Mouse (Mus musculus) testis, adult 2 months (tissue): ENCODE measurements around the gene Pofut1. TPM values are rescaled to one million over a fixed set of nuclear protein-coding genes. Genes with fewer than 3 reads are reported as not detected.

Experiments
- H3K27ac ChIP-seq: fragments of 200-500 bp; 2 replicates; pipeline ENCODE4 v1.5.1; 2012; ENCODE audit warnings: low read depth, low read length; ENCODE audit not compliant: control insufficient read depth, insufficient read depth
- H3K27me3 ChIP-seq: fragments of 200-500 bp; 2 replicates; pipeline ENCODE4 v1.6.1; 2012; ENCODE audit warnings: mild to moderate bottlenecking, low read length, moderate library complexity; ENCODE audit not compliant: control insufficient read depth, insufficient read depth
- H3K36me3 ChIP-seq: fragments of 200-500 bp; 2 replicates; pipeline ENCODE4 v1.6.1; 2012; ENCODE audit warnings: mild to moderate bottlenecking, low read length; ENCODE audit not compliant: control insufficient read depth, insufficient read depth
- H3K4me1 ChIP-seq: fragments of 200-500 bp; 2 replicates; pipeline ENCODE4 v1.6.1; 2012; ENCODE audit warnings: low read length; ENCODE audit not compliant: control insufficient read depth, insufficient read depth
- H3K4me3 ChIP-seq: fragments of 200-500 bp; 2 replicates; pipeline ENCODE4 v1.5.1; 2012; ENCODE audit warnings: low read depth, mild to moderate bottlenecking, low read length, moderate library complexity, mixed read lengths; ENCODE audit not compliant: control insufficient read depth
- CTCF ChIP-seq: fragments of 200-500 bp; IDR thresholded peaks from 2 replicates; pipeline ENCODE4 v1.5.1; 2012; ENCODE audit warnings: low read depth, mild to moderate bottlenecking, inconsistent platforms, low read length, moderate library complexity; ENCODE audit not compliant: control insufficient read depth, insufficient read depth, insufficient replicate concordance
- POLR2A ChIP-seq: fragments of 200-500 bp; IDR thresholded peaks from 2 replicates; pipeline ENCODE4 v1.6.1; 2012; ENCODE audit warnings: low read depth, mild to moderate bottlenecking, inconsistent platforms, low read length, moderate library complexity; ENCODE audit not compliant: control insufficient read depth
- polyA plus RNA-seq: library from polyadenylated mRNA; depleted of rRNA; stranded (reverse); fragments of >200 nt; gene quantifications from 2 replicates; pipeline ENCODE4 v1.2.3, GENCODE M21; 2012; rRNA removed

Pofut1 gene
- polyA plus RNA-seq, 1 experiment: 10.8 TPM

DNA sequence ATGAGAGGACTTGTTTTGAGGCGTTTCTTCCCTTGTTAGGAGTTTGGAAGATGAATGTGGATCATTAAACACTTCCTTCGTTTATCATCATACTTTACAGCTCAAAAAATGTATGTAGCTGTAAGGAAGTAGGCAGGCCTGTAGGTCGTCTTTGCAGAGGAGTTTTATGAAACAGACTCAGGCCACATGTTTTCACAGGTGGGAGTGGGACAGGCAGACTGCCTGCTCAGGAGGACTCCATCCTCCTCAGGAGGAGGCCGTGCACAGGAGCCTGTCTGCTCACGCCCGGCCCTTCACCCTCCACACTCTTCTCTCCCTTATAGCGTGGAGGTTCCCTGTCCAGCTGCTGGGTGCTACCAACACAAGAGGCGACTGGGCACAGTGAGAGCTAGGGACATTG lies 67.8 kb downstream of the Pofut1 start:
- Histone ChIP-seq H3K4me3 (peak overlapping the region; percentile 75), H3K4me1 (peaks cover 5% of the 10 kb centered on the region; the same call in 1 of the 2 replicates), H3K27ac (no peak overlapping the region), H3K36me3 (no peaks in the 10 kb centered on the region), H3K27me3 (no peaks in the 10 kb centered on the region)
- TF ChIP-seq CTCF (no peak), POLR2A (no peak)

DNA sequence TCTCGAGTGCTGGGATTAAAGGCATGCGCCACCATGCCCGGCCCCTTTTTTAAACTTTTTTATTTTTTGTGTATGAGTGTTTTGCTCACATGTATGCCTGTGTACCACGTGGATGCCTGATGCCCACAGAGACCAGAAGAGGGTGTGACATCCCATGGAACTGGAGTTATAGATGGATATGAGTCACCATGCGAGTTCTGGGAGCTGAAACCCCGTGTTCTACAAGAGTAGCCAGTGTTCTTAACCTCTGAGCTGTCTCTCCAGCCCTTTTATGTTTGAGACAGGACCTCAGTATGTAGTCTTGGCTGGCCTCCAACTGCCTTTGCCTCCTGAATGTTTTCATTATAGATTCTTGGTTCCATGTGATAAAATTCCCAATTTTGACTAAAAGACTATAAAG lies 68.9 kb downstream of the Pofut1 start:
- Histone ChIP-seq H3K4me3 (peak overlapping the region; percentile 39), H3K27me3 (no peaks in the 10 kb centered on the region), H3K36me3 (peaks cover 1% of the 10 kb centered on the region), H3K4me1 (peaks cover 5% of the 10 kb centered on the region; the same call in 1 of the 2 replicates), H3K27ac (no peak overlapping the region)
- no peak for TF ChIP-seq POLR2A
- TF ChIP-seq CTCF: no peak

DNA sequence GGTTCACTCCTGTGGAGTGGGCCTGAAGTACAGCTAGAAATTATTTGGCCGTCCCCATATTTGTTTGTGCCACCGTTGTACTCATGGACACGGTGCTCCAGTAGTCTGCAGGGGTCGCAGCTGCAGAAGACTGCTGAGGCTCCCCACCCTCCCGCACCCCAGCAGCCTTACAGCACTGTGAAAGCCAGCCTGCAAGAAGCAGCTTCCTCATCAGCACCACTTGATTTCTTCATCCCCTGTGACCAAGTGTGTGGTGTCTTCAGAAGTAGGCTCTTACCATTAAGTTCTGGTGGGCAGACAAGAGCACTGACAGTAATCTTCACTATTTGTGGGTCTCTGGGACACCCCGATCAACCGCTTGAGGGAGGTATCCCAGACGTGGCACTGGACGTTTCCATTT lies 71.6 kb downstream of the Pofut1 start:
- TF ChIP-seq POLR2A (no peak), CTCF (no peak)
- Histone ChIP-seq H3K27me3 (no peaks in the 10 kb centered on the region), H3K36me3 (peaks cover 1% of the 10 kb centered on the region), H3K4me3 (no peak overlapping the region), H3K27ac (no peak overlapping the region), H3K4me1 (peaks cover 3% of the 10 kb centered on the region; the same call in 1 of the 2 replicates)

DNA sequence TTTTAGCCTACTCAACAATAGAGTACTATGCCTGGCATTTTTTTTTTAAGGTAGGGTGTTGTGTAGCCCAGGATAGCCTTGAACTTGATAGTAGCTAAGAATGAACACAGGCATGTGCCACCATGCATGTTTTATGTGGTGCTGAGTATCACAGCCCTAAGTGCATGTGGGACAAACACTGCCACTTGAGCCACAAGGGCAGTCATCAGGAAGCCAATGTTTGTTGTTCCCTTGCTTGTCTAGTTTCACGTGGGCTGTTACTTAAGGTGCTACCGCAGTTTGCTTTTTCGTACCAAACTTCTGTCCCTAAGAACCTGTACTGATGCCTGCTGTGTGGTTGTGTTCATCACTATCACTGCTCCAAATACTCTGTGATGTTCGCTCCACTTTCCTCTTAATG lies 77.1 kb downstream of the Pofut1 start:
- H3K27ac ChIP-seq: no peak overlapping the region
- no peak overlapping the region for H3K4me3 ChIP-seq
- no peaks in the 10 kb centered on the region for H3K4me1 ChIP-seq
- TF ChIP-seq CTCF (no peak), POLR2A (no peak)
- peaks cover 1% of the 10 kb centered on the region for H3K36me3 ChIP-seq
- H3K27me3 ChIP-seq: no peaks in the 10 kb centered on the region

DNA sequence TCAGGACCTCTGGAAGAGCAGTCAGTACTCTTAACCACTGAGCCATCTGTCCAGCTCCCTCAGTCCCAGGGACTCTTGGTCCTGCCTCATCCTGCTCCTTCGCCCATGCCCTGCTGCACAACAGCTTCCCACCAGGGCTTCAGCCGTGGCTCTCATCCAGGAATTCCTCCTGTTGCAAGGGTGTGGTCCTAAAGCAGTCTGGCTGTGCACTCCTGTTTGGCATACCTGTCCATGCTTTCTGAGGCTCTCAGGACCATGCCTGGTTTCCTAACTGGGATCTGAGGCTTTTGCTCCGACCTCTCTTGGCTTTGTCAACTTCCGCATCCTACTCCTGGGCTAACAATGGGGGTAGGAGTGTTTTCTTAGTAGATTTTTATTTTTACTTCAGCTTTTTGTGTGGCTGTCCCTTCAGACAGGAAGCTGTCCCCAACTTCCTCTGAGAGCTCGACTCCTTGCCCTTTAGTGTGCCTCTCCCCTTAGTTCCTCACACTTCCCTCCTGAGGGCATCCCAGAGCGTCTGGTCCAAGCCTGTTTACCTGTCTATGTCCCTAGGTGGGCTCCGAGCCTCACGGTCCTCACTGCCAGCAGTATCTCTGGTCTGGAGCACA lies 77.8 kb downstream of the Pofut1 start:
- TF ChIP-seq POLR2A: no peak
- no peak for TF ChIP-seq CTCF
- no peak overlapping the region for H3K27ac ChIP-seq
- H3K4me1 ChIP-seq: no peaks in the 10 kb centered on the region
- peaks cover 1% of the 10 kb centered on the region for H3K36me3 ChIP-seq
- no peaks in the 10 kb centered on the region for H3K27me3 ChIP-seq
- no peak overlapping the region for H3K4me3 ChIP-seq

Other genes with a start within 250 kb of the Pofut1 start
- 20.7 and 22.0 TPM in 2 replicates for gene Pdrg1, start 226.1 kb upstream of the Pofut1 start, polyA plus RNA-seq
- 1.1 and 1.2 TPM in 2 replicates for gene Xkr7, start 209.7 kb upstream of the Pofut1 start, polyA plus RNA-seq
- gene Ccm2l, start 175.6 kb upstream of the Pofut1 start, polyA plus RNA-seq: 1.3 and 1.4 TPM in 2 replicates
- 0.17 and 0.37 TPM in 2 replicates for gene Hck, start 133.1 kb upstream of the Pofut1 start, polyA plus RNA-seq
- 52.5 and 52.7 TPM in 2 replicates for gene Tm9sf4, start 80.2 kb upstream of the Pofut1 start, polyA plus RNA-seq
- gene Tspyl3, start 16.1 kb upstream of the Pofut1 start, polyA plus RNA-seq: 0.83 and 1.0 TPM in 2 replicates
- 16.1 and 17.3 TPM in 2 replicates for gene Plagl2, start 107 bp upstream of the Pofut1 start, polyA plus RNA-seq
- gene Kif3b, start 49.9 kb downstream of the Pofut1 start, polyA plus RNA-seq: 54.0 and 54.7 TPM in 2 replicates
- gene Asxl1, start 104.3 kb downstream of the Pofut1 start, polyA plus RNA-seq: 27.6 and 28.7 TPM in 2 replicates